Mouse (Mus musculus) liver, embryonic 14.5 days (tissue): ENCODE results near the gene Psip1.

Experiments
- CTCF ChIP-seq: IDR thresholded peaks from 2 replicates; pipeline ENCODE4 v1.5.1; 2016; ENCODE audit warnings: antibody characterized with exemption, low read depth, control low read depth
- EP300 ChIP-seq: IDR thresholded peaks from 2 replicates; pipeline ENCODE4 v1.6.1; 2016; ENCODE audit warnings: antibody characterized with exemption, low read depth

DNA sequence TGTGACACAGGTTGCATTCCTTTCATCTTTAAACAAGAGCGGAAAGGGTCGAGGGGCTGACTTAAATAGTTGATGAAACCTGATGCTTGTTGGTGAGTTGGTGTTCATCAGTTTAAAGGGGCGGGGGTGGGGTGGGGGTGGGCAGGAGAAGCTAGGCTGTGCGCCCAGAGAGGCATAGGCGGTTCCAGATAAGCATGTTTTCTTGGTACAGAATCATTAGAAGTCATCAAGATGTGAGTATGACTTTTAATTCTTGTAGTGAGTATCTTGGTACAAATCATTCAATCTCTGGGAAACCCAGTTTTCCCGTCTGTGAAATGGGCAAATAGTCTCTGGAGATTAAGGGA, 40.7 kb upstream of the Psip1 start:
- TF ChIP-seq EP300 (no peak), CTCF (no peak)
